Mouse (Mus musculus): ENCODE results near the gene Akt3.

GRCm38 (mm10) chr1:177081957-177082645, 175.9 kb downstream of the Akt3 start:
- TF ChIP-seq CTCF (conservative IDR thresholded peaks at IDR 0.05; ENCODE audit: low read length) (no peak), NANOG (IDR thresholded peaks at IDR 0.05; ENCODE audit: borderline replicate concordance, low read length) (no peak), POU5F1 (IDR thresholded peaks at IDR 0.05; ENCODE audit: borderline replicate concordance, low read length) (no peak)

All from E14TG2a.4 (cell line).